Mouse (Mus musculus) liver, adult 2 months (tissue): ENCODE results near the gene Egr4. TPM values are rescaled to one million over a fixed set of nuclear protein-coding genes. Genes with fewer than 3 reads are reported as not detected.

Experiments
- DNase-seq: peaks from one replicate; pipeline ENCODE4 v3.0.0-alpha.2; 2011; ENCODE audit warnings: low read depth, low spot score; ENCODE audit errors: extremely low read depth
- H3K27ac ChIP-seq: fragments of 200-500 bp; replicated peaks from 2 replicates; pipeline ENCODE4 v1.5.1; 2012; ENCODE audit warnings: low read depth, mild to moderate bottlenecking, control low read depth, inconsistent platforms, low read length; ENCODE audit not compliant: insufficient read depth
- H3K27me3 ChIP-seq: fragments of 200-500 bp; 2 replicates; pipeline ENCODE4 v1.6.1; 2012; ENCODE audit warnings: mild to moderate bottlenecking, moderate library complexity, low read length, inconsistent platforms; ENCODE audit not compliant: control insufficient read depth, insufficient read depth
- H3K36me3 ChIP-seq: fragments of 200-500 bp; 2 replicates; pipeline ENCODE4 v1.6.1; 2012; ENCODE audit warnings: low read length, inconsistent platforms; ENCODE audit not compliant: control insufficient read depth, insufficient read depth
- H3K4me1 ChIP-seq: fragments of 200-500 bp; 2 replicates; pipeline ENCODE4 v1.6.1; 2011; ENCODE audit warnings: low read length; ENCODE audit not compliant: control insufficient read depth, insufficient read depth
- H3K4me3 ChIP-seq: fragments of 200-500 bp; 2 replicates; pipeline ENCODE4 v1.5.1; 2011; ENCODE audit warnings: low read depth, mild to moderate bottlenecking, control low read depth, low read length, moderate library complexity; ENCODE audit not compliant: insufficient read depth
- H3K79me2 ChIP-seq: fragments of 200-500 bp; 2 replicates; pipeline ENCODE4 v1.6.1; 2012; ENCODE audit warnings: inconsistent platforms, mild to moderate bottlenecking, low read length, moderate library complexity; ENCODE audit not compliant: control insufficient read depth, insufficient read depth
- H3K9ac ChIP-seq: fragments of 200-500 bp; 2 replicates; pipeline ENCODE4 v1.6.1; 2012; ENCODE audit warnings: low read depth, mild to moderate bottlenecking, control low read depth, inconsistent platforms, low read length
- CTCF ChIP-seq: fragments of 200-500 bp; IDR thresholded peaks from 2 replicates; pipeline ENCODE4 v1.5.1; 2011; ENCODE audit warnings: low read depth, low read length, control low read depth
- POLR2A ChIP-seq: fragments of 200-500 bp; IDR thresholded peaks from 2 replicates; pipeline ENCODE4 v1.6.1; 2011; ENCODE audit warnings: low read length, control low read depth; ENCODE audit not compliant: insufficient read depth; ENCODE audit errors: extremely low read depth
- WGBS: fragments of 180-500 bp; shearing (Covaris S2); methylation state at CpG from one replicate; pipeline ENCODE4 v1.1.7; 2018; 5-methylcytosine and 5-hydroxymethylcytosine counted together
- polyA plus RNA-seq: library from polyadenylated mRNA; depleted of rRNA; stranded (reverse); fragments of >200 nt; gene quantifications from 2 replicates; pipeline ENCODE4 v1.2.3, GENCODE M21; 2012
- total RNA-seq: library from RNA; depleted of rRNA; stranded (reverse); fragments of >200 nt; gene quantifications from 2 replicates; pipeline ENCODE4 v1.2.3, GENCODE M21; 2014

Egr4 gene
- total and polyA plus RNA-seq, 2 experiments: not detected

DNA sequence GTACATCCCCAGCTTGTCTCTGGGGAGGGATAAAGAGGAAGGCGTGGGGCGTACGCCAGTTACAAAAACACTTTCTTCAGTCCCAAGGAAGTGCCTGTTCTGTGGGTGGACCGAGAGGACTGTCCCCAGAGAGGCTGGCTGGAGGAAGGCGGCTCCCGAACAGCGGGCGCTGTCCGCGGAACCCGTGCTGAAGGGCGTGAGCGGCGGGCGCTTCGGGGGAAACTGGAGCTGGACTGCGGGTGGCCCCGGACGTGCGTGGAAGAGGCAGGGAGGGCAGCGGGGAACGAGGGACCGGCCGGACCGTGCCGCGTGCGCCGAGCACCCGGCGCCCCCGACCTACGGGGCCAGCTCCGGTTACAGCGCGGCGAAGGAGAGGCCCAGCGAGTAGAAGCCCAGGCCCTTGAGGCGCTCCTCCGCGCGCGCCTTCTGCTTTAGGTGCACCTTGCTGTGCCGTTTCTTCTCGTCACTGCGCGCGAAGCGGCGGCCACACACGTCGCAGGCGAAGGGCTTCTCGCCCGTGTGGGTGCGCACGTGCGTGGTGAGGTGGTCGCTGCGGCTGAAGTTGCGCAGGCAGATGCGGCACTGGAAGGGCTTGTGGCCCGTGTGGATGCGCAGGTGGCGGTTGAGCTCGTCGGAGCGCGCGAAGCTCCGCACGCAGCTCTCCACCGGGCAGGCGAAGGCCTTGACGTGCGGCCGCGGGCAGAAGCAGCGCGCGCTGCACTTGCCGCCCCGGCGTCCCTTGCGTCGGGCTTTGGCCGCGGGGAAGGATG, 1.9 kb downstream of the Egr4 start:
- H3K4me3 ChIP-seq: no peak overlapping the region

DNA sequence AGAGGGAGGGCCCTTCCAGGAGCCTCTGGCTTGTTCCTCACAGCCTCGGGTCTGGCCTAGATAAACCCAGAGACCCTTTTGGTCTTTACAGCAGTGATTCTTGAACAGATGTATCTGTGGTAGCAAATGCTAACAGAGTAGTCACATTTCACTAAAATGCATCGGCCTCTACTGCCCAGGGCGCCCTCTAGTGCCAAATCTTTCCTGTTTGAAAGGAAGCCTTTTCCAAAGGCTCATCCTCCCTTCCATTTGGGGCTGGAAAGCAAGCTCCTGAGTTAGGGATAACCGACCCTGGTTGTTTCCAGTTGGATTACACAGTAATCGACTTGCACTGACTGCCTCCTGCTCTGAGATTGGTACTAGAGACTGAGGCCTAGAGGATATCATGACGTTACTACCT, 2.9 kb downstream of the Egr4 start:
- TF ChIP-seq POLR2A (no peak), CTCF (peak; percentile 37; the same call in 1 of the 2 replicates)
- Histone ChIP-seq H3K4me3 (no peak overlapping the region), H3K36me3 (no peaks in the 10 kb centered on the region), H3K27ac (no peak overlapping the region), H3K79me2 (no peaks in the 10 kb centered on the region), H3K27me3 (peaks cover 30% of the 10 kb centered on the region), H3K4me1 (no peaks in the 10 kb centered on the region), H3K9ac (no peak overlapping the region)
- DNase-seq: peak; percentile 16
- WGBS: 7% methylated on average over 6 of the region's 6 CpGs

More for the DNA sequence above, 1.9 kb downstream of the Egr4 start:
- H3K9ac ChIP-seq: no peak overlapping the region
- no peaks in the 10 kb centered on the region for H3K4me1 ChIP-seq
- peaks cover 36% of the 10 kb centered on the region for H3K27me3 ChIP-seq
- TF ChIP-seq POLR2A: no peak
- TF ChIP-seq CTCF: no peak
- no peaks in the 10 kb centered on the region for H3K79me2 ChIP-seq
- DNase-seq: no peak
- no peaks in the 10 kb centered on the region for H3K36me3 ChIP-seq
- H3K27ac ChIP-seq: no peak overlapping the region
- WGBS: 2% methylated on average over 86 of the region's 88 CpGs

DNA sequence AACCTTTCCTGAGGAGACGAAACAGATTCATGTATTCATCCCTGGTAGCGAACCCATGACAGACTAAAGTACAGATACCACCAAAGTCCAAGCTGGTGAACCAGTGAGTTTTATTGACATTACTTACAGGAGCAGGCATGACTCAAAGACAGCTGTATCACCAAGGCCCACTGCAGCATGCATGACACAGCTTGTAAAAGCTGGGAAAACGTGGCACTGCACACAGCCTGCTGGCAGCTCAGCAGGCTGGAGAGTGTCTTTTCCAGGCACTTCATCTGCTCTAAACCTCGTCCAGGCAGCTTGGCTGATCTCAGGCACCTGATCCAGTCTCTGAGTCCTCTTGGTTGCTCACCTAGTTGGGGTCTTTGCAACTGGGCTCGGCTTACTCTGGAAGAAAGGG, 4.8 kb downstream of the Egr4 start:
- peaks cover 25% of the 10 kb centered on the region for H3K27me3 ChIP-seq
- 51% methylated on average over 5 of the region's 5 CpGs for WGBS

DNA sequence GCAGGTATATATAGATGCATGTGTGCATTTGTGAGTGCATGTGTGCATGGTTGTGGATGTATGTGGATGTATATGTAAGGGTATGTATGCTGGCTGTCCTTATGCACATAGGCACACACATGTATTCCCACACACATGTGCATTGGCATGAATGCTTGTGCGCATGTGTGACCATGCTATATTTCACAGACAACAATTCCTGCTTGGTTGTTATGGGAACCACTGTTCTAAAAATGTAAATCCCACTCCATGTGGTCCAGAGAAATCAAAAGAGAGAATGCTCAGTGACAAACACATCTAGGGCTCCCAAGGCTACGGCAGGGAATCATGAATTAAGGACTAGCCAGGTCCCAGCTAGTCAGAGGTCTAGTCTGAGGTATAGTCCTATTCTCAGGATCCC, 8.5 kb downstream of the Egr4 start:
- DNase-seq: no peak
- Histone ChIP-seq H3K4me1 (peaks cover 2% of the 10 kb centered on the region), H3K27ac (no peak overlapping the region), H3K79me2 (no peaks in the 10 kb centered on the region), H3K27me3 (peaks cover 6% of the 10 kb centered on the region), H3K4me3 (no peak overlapping the region), H3K36me3 (no peaks in the 10 kb centered on the region), H3K9ac (no peak overlapping the region)
- no peak for TF ChIP-seq CTCF
- TF ChIP-seq POLR2A: no peak
- 78% methylated on average over 2 of the region's 2 CpGs for WGBS

More for the DNA sequence above, 4.8 kb downstream of the Egr4 start:
- H3K4me3 ChIP-seq: no peak overlapping the region
- H3K36me3 ChIP-seq: no peaks in the 10 kb centered on the region
- no peak for DNase-seq
- no peaks in the 10 kb centered on the region for H3K4me1 ChIP-seq
- H3K9ac ChIP-seq: no peak overlapping the region
- no peak for TF ChIP-seq POLR2A
- TF ChIP-seq CTCF: no peak
- no peak overlapping the region for H3K27ac ChIP-seq
- no peaks in the 10 kb centered on the region for H3K79me2 ChIP-seq

DNA sequence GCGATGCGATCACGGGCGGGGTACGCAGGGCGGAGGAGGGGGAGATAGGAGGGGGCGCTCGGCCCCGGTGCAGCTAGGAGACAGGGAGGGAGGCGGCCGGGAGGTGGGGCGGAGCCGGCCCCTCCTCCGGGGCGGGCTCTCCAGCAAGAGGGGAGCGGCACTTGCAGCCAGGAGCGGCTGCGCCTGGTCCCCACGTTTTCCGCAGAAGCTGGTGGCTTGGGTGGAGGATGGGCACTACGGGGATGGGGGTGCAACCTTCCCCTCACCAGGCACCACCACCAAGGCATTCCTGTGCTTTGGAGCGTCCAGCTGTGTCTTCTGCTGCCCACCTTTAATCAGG, 10.5 kb downstream of the Egr4 start, which contains the start of gene Fbxo41:
Fbxo41 (minus strand) TSS at position 84 of the 340 bp plus-strand sequence.
- Histone ChIP-seq H3K36me3 (no peaks in the 10 kb centered on the region), H3K9ac (no peak within 1 kb of the TSS), H3K27ac (no peak within 1 kb of the TSS), H3K4me1 (peaks cover 2% of the 10 kb centered on the region), H3K4me3 (peak within 1 kb of the TSS; percentile 43; the same call in 1 of the 2 replicates), H3K27me3 (peaks cover 6% of the 10 kb centered on the region), H3K79me2 (no peaks in the 10 kb centered on the region)
- no peak for DNase-seq
- TF ChIP-seq POLR2A: no peak
- WGBS: 5% methylated on average over 22 of the region's 22 CpGs

DNA sequence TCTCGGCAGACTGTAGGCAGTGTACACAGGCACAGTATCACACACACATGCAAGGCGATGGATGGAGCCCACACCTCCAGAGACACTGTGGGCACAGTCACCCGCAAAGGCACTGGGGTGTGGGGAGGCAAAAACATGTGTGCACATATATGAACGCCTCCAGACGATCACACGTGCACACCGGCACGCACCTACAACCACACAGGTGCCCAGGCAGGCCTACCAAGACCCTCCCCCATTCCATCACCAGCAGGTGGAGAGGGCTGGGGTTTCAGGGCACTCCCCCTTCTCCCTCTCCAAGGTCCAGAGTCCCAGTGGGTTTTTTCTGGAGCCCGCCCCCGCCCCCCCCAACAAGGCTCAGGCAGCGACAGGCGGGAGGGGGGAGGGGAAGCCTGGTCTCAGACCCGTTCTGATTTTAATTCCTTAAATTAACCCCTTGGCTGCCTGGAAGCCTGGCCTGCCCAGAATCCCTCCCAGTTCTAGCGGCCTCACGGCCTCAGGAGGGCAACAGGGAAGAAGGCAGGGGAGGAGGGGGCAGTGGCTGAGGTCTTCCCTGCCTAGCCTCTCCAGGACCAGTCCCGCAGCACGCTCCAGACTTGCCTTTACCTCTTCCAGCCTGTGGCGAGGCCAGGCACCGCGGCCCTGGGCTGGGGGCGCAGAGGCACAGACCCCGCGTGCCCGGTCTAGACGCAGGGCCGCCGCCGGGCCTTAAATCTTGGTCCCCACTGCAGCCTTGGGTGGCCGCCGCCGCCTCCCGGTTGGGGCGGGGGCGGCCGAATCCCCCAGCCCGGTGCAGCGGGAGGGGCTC, 11.1 kb downstream of the Egr4 start:
- 6% methylated on average over 36 of the region's 37 CpGs for WGBS
- peaks cover 2% of the 10 kb centered on the region for H3K4me1 ChIP-seq
- H3K79me2 ChIP-seq: no peaks in the 10 kb centered on the region
- DNase-seq: no peak
- peak overlapping the region; percentile 43; the same call in 1 of the 2 replicates for H3K4me3 ChIP-seq
- no peak overlapping the region for H3K27ac ChIP-seq
- H3K9ac ChIP-seq: no peak overlapping the region
- H3K27me3 ChIP-seq: peaks cover 6% of the 10 kb centered on the region
- TF ChIP-seq POLR2A: no peak
- TF ChIP-seq CTCF: no peak
- no peaks in the 10 kb centered on the region for H3K36me3 ChIP-seq
